Mouse (Mus musculus) liver, embryonic 15.5 days (tissue): Measurements from ENCODE around the gene Ceacam2. TPM values are rescaled to one million over a fixed set of nuclear protein-coding genes. Genes with fewer than 3 reads are reported as not detected.
"Not testable (repeated sequence)": the region's sequence is repeated elsewhere in the genome, so short reads cannot be mapped to it uniquely, and the experiment has no call there.

Experiments
- ATAC-seq: fragments of 200-750 bp; cut with Nextera tagmentation; 2 replicates; pipeline ENCODE4 v1.8.0; 2017; ENCODE audit warnings: moderate number of reproducible peaks, mild to moderate bottlenecking, moderate library complexity; ENCODE audit not compliant: insufficient read depth
- H3K27ac ChIP-seq: fragments of 300-500 bp; sonication (generic); replicated peaks from 2 replicates; pipeline ENCODE4 v1.5.1; 2015; ENCODE audit warnings: mild to moderate bottlenecking, inconsistent platforms
- H3K27me3 ChIP-seq: fragments of 300-500 bp; sonication (generic); 2 replicates; pipeline ENCODE4 v1.6.1; 2015; ENCODE audit warnings: mild to moderate bottlenecking, inconsistent platforms
- H3K36me3 ChIP-seq: fragments of 300-500 bp; sonication (generic); replicated peaks from 2 replicates; pipeline ENCODE4 v1.6.1; 2015; ENCODE audit warnings: moderate library complexity, mild to moderate bottlenecking, inconsistent platforms
- H3K4me1 ChIP-seq: fragments of 300-500 bp; sonication (generic); replicated peaks from 2 replicates; pipeline ENCODE4 v1.6.1; 2015; ENCODE audit warnings: inconsistent platforms
- H3K4me2 ChIP-seq: fragments of 300-500 bp; sonication (generic); 2 replicates; pipeline ENCODE4 v1.6.1; 2015; ENCODE audit warnings: moderate library complexity, mild to moderate bottlenecking, inconsistent platforms
- H3K4me3 ChIP-seq: fragments of 300-500 bp; sonication (generic); replicated peaks from 2 replicates; pipeline ENCODE4 v1.5.1; 2015; ENCODE audit warnings: mild to moderate bottlenecking, inconsistent platforms
- H3K9ac ChIP-seq: fragments of 300-500 bp; sonication (generic); 2 replicates; pipeline ENCODE4 v1.6.1; 2015; ENCODE audit warnings: moderate library complexity, mild to moderate bottlenecking, inconsistent platforms
- H3K9me3 ChIP-seq: fragments of 300-500 bp; sonication (generic); replicated peaks from 2 replicates; pipeline ENCODE4 v1.6.1; 2016; ENCODE audit warnings: inconsistent platforms
- WGBS: fragments of 180-500 bp; shearing (Covaris S2); methylation state at CpG from one replicate; pipeline ENCODE4 v1.1.7; 2015; ENCODE audit warnings: mixed read lengths; ENCODE audit not compliant: insufficient replicate concordance; 5-methylcytosine and 5-hydroxymethylcytosine counted together
- polyA plus RNA-seq: library from polyadenylated mRNA; unstranded; fragments of >200 nt; fragmentation: Nextera tagmentation; extraction: Ambion mirVana; gene quantifications from 2 replicates; pipeline ENCODE4 v1.2.1, GENCODE M21; 2015

The Ceacam2 gene
- polyA plus RNA-seq, 1 experiment from 2014 or later: not detected

DNA sequence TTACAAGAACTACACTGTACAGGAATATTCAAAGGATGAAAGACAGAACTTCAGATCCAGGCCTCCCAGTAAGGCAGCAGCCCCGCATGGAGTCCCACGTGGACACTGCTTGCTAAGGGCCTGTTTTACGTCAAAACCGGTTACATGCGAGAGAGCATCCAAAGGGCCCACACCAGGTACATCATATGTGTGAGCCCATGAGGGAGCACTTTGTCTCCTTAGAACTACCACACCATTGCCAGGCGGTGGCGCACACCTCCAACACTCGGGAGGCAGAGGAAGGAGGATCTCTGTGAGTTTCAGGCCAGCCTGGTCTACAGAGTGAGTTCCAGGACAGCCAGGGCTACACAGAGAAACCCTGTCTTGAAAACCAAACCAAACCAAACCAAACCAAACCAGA lies 58.9 kb downstream of the Ceacam2 start:
- H3K9me3 ChIP-seq, H3K36me3 ChIP-seq, H3K9ac ChIP-seq, ATAC-seq, H3K4me2 ChIP-seq, H3K4me3 ChIP-seq, H3K27ac ChIP-seq, H3K27me3 ChIP-seq, H3K4me1 ChIP-seq: not testable (repeated sequence)
- 53% methylated on average over 8 of the region's 8 CpGs for WGBS

DNA sequence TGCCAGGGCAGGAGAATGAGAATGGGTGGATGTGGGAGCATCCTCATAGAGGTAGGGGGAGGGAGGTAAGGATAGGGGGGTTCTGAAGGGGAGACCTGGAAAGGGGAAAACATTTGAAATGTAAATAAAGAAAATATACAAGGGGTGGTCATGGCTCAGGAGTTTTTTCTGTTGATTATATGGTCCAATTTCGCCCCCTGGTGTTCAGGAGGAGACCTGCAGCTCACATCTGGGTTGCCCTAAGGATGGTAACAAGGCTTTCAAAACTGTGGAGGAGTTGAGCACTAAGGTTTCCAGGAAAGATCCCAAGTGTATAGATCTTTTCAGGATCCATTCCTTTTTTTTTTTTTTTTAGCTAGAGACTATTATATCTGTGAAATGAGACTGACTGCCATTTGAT lies 60.2 kb downstream of the Ceacam2 start:
- no peak overlapping the region for H3K9ac ChIP-seq
- ATAC-seq: no peak
- 0% methylated on average over 1 of the region's 1 CpGs for WGBS
- no peaks in the 10 kb centered on the region for H3K36me3 ChIP-seq
- no peaks in the 10 kb centered on the region for H3K9me3 ChIP-seq
- H3K4me3 ChIP-seq: no peak overlapping the region
- no peak overlapping the region for H3K27ac ChIP-seq
- no peaks in the 10 kb centered on the region for H3K27me3 ChIP-seq
- H3K4me1 ChIP-seq: 0 out of 2 replicates have a peak, but pooled peaks cover 7% of the 10 kb centered on the region
- H3K4me2 ChIP-seq: no peak overlapping the region

DNA sequence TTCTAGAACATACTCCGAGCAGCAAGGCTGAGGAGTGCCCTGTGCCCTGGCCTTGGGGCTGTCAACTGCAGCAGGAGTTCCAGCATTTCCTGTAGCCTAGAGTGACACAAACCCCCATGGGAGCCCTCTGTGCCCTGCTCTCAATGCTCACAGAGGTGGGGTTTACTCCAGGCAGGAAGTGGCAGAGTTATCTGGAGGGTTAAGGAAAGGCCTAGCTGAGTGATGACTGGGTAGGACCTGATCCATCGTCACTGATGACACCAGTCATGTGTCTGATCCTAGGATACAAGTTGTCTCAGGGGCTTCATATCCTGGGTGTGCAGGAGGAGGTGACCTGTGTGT lies 61.9 kb downstream of the Ceacam2 start:
- not testable (repeated sequence) for H3K4me1 ChIP-seq, ATAC-seq, H3K36me3 ChIP-seq, H3K4me3 ChIP-seq, H3K9me3 ChIP-seq, H3K27ac ChIP-seq, H3K9ac ChIP-seq, H3K27me3 ChIP-seq
- WGBS: 17% methylated on average over 2 of the region's 2 CpGs
- H3K4me2 ChIP-seq: peak overlapping the region; percentile 25; the same call in 1 of the 2 replicates

GRCm38 (mm10) chr7:25477091-25477751 lies 62.4 kb downstream of the Ceacam2 start, which contains the start of gene Ceacam1:
Ceacam1 (minus strand) TSS chr7:25477603.
- not testable (repeated sequence) for H3K9ac ChIP-seq, H3K9me3 ChIP-seq, H3K27me3 ChIP-seq, H3K4me1 ChIP-seq, H3K27ac ChIP-seq, H3K36me3 ChIP-seq
- peak; percentile 75 for ATAC-seq
- H3K4me3 ChIP-seq: peak within 1 kb of the TSS; percentile 35
- WGBS: 12% methylated on average over 5 of the region's 5 CpGs
- H3K4me2 ChIP-seq: peak within 1 kb of the TSS; percentile 25

DNA sequence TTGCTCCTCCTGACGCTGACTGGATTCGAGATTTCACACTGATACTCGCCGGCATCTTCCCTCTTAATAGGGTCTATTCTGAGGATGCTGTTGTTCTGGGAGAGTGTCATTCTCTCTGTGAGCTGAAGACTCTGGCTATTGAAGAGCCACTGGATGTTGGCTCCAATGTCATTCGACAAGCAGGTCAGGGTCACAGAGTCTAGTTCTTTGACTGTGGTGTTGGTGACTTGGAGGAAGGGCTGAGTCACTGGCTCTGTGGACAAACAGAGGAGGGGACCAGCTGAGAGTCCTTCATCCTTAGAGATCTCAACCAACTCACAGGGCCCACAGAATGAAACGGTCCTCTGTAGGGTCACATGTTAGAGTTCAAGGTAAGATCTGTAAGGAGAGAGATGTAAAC lies 67.8 kb downstream of the Ceacam2 start:
- H3K36me3 ChIP-seq, ATAC-seq, H3K27me3 ChIP-seq, H3K27ac ChIP-seq, H3K4me1 ChIP-seq, H3K4me2 ChIP-seq, H3K9me3 ChIP-seq, H3K9ac ChIP-seq, H3K4me3 ChIP-seq: not testable (repeated sequence)
- 66% methylated on average over 6 of the region's 6 CpGs for WGBS

Other genes with a start within 250 kb of the Ceacam2 start
- 25.7 and 26.1 TPM in 2 replicates for gene Pafah1b3, start 241.9 kb downstream of the Ceacam2 start, polyA plus RNA-seq
- 0.07 TPM in 1 of 2 replicates, not detected in the other for gene Prr19, start 238.4 kb downstream of the Ceacam2 start, polyA plus RNA-seq
- 0.09 TPM in 1 of 2 replicates, not detected in the other for gene Tmem145, start 233.8 kb downstream of the Ceacam2 start, polyA plus RNA-seq
- 0.79 and 1.1 TPM in 2 replicates for gene Megf8, start 222.7 kb downstream of the Ceacam2 start, polyA plus RNA-seq
- gene Cnfn, start 170.1 kb downstream of the Ceacam2 start, polyA plus RNA-seq: 0.24 TPM in 1 of 2 replicates, not detected in the other
- gene Lipe, start 141.1 kb downstream of the Ceacam2 start, polyA plus RNA-seq: 3.4 and 3.8 TPM in 2 replicates
- not detected in 2 replicates for gene Cxcl17, start 127.0 kb downstream of the Ceacam2 start, polyA plus RNA-seq
- 11.1 and 13.0 TPM in 2 replicates for gene Ceacam1, start 62.3 kb downstream of the Ceacam2 start, polyA plus RNA-seq
- gene Erich4, start 76.0 kb upstream of the Ceacam2 start, polyA plus RNA-seq: 0.38 and 0.60 TPM in 2 replicates
- 7.9 and 8.6 TPM in 2 replicates for gene Dmac2, start 79.6 kb upstream of the Ceacam2 start, polyA plus RNA-seq
- 2.7 and 2.8 TPM in 2 replicates for gene B3gnt8, start 86.8 kb upstream of the Ceacam2 start, polyA plus RNA-seq
- gene Bckdha, start 119.1 kb upstream of the Ceacam2 start, polyA plus RNA-seq: 30.2 and 39.3 TPM in 2 replicates
- 46.1 and 50.8 TPM in 2 replicates for gene Exosc5, start 119.3 kb upstream of the Ceacam2 start, polyA plus RNA-seq
- gene Tmem91, start 135.3 kb upstream of the Ceacam2 start, polyA plus RNA-seq: 0.96 and 1.0 TPM in 2 replicates
- gene B9d2, start 140.9 kb upstream of the Ceacam2 start, polyA plus RNA-seq: 19.9 and 23.2 TPM in 2 replicates
- gene Tgfb1, start 147.1 kb upstream of the Ceacam2 start, polyA plus RNA-seq: 5.0 and 6.0 TPM in 2 replicates
- 9.7 and 10.6 TPM in 2 replicates for gene Ccdc97, start 179.2 kb upstream of the Ceacam2 start, polyA plus RNA-seq
- 26.8 and 28.0 TPM in 2 replicates for gene Hnrnpul1, start 214.9 kb upstream of the Ceacam2 start, polyA plus RNA-seq
- 18.1 and 22.2 TPM in 2 replicates for gene Axl, start 248.8 kb upstream of the Ceacam2 start, polyA plus RNA-seq